Mouse (Mus musculus) heart, adult 2 months (tissue): ENCODE data around the gene Olfr1000. TPM values are rescaled to one million over a fixed set of nuclear protein-coding genes. Genes with fewer than 3 reads are reported as not detected.
"Not testable (repeated sequence)": the region's sequence is repeated elsewhere in the genome, so short reads cannot be mapped to it uniquely, and the experiment has no call there.

Experiments used
- DNase-seq, 2 experiments: peaks; one replicate each; pipeline ENCODE4 v3.0.0; 2021
- H3K27ac ChIP-seq: fragments of 200-600 bp; 2 replicates; pipeline ENCODE4 v1.8.1; 2022
- H3K27me3 ChIP-seq: fragments of 200-500 bp; 2 replicates; pipeline ENCODE4 v1.6.1; 2012; ENCODE audit warnings: mild to moderate bottlenecking, low read length, inconsistent platforms, mixed read lengths; ENCODE audit not compliant: control insufficient read depth, insufficient read depth
- H3K36me3 ChIP-seq: fragments of 200-500 bp; 2 replicates; pipeline ENCODE4 v1.6.1; 2012; ENCODE audit warnings: low read length, inconsistent platforms; ENCODE audit not compliant: control insufficient read depth, insufficient read depth
- H3K4me1 ChIP-seq: fragments of 200-500 bp; 2 replicates; pipeline ENCODE4 v1.6.1; 2011; ENCODE audit warnings: low read length; ENCODE audit not compliant: control insufficient read depth, insufficient read depth
- H3K4me3 ChIP-seq: fragments of 200-600 bp; 2 replicates; pipeline ENCODE4 v1.8.1; 2022
- H3K79me2 ChIP-seq: fragments of 200-500 bp; replicated peaks from 2 replicates; pipeline ENCODE4 v1.6.1; 2012; ENCODE audit warnings: mild to moderate bottlenecking, inconsistent platforms, low read length, moderate library complexity, mixed read lengths; ENCODE audit not compliant: control insufficient read depth, insufficient read depth
- H3K9ac ChIP-seq: fragments of 200-500 bp; 2 replicates; pipeline ENCODE4 v1.6.1; 2012; ENCODE audit warnings: low read depth, mild to moderate bottlenecking, control low read depth, inconsistent platforms, low read length, mixed read lengths
- CTCF ChIP-seq: fragments of 200-600 bp; IDR thresholded peaks from 2 replicates; pipeline ENCODE4 v1.8.1; 2022; ENCODE audit warnings: antibody characterized with exemption, mild to moderate bottlenecking, moderate library complexity
- EP300 ChIP-seq: fragments of 200-500 bp; IDR thresholded peaks from 2 replicates; pipeline ENCODE4 v1.6.1; 2011; ENCODE audit warnings: low read depth, low read length, control low read depth; ENCODE audit not compliant: insufficient read depth
- POLR2A ChIP-seq: fragments of 200-500 bp; IDR thresholded peaks from 2 replicates; pipeline ENCODE4 v1.6.1; 2011; ENCODE audit warnings: mild to moderate bottlenecking, low read depth, low read length, control low read depth; ENCODE audit not compliant: insufficient read depth
- WGBS: fragments of 180-500 bp; shearing (Covaris S2); methylation state at CpG from one replicate; pipeline ENCODE4 v1.1.7; 2018; 5-methylcytosine and 5-hydroxymethylcytosine counted together
- intact Hi-C: fragments of 180-260 bp; cut with DNase I; formaldehyde crosslinking; loops from one replicate; pipeline ENCODE4 v1.15.1; 2025
- long read RNA-seq: library from polyadenylated mRNA; stranded (forward); transcript quantifications from one replicate; pipeline ENCODE4 v2.0.0, GENCODE M21; 2021
- polyA plus RNA-seq: library from polyadenylated mRNA; depleted of rRNA; stranded (reverse); fragments of >200 nt; gene quantifications from 2 replicates; pipeline ENCODE4 v1.2.3, GENCODE M21; 2012; rRNA removed
- total RNA-seq, 2 experiments: library from RNA; stranded (reverse); gene quantifications; 2 replicates each; pipeline ENCODE4 v1.2.3; 2021

The Olfr1000 gene
- total RNA-seq: not detected
- not detected in 2 replicates for polyA plus RNA-seq
- long read RNA-seq: 0 reads

DNA sequence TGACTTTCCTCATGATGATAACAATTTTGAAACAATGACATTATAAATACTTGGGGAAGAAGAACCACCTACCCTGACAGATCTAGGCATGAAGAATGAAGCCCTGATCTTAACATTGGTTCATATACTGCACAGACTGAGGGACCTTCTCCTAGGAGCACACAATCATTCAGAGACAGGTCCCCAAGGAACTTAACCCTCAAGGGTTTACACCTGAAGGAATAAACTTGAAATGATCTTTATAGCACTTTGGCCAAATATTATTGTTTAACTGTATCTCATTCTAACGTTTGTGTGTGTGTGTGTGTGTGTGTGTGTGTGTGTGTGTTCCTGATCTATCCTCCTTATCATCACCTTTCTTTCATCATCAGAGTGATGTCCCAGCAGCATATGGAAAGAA, at the start of gene Olfr1000:
Gene Olfr1000, minus strand, starts transcription at position 101 of the 400 bp plus-strand sequence.
- no peak within 1 kb of the TSS for H3K27ac ChIP-seq
- no peak for DNase-seq
- H3K36me3 ChIP-seq: no peaks in the 10 kb centered on the region
- intact Hi-C loops: no loop called here
- H3K27me3 ChIP-seq: no peaks in the 10 kb centered on the region
- no peak for TF ChIP-seq EP300
- TF ChIP-seq POLR2A: no peak
- TF ChIP-seq CTCF: no peak
- no peaks in the 10 kb centered on the region for H3K79me2 ChIP-seq
- WGBS: 45% methylated on average over 1 of the region's 1 CpGs
- H3K9ac ChIP-seq: no peak within 1 kb of the TSS
- H3K4me3 ChIP-seq: no peak within 1 kb of the TSS
- H3K4me1 ChIP-seq: no peaks in the 10 kb centered on the region

DNA sequence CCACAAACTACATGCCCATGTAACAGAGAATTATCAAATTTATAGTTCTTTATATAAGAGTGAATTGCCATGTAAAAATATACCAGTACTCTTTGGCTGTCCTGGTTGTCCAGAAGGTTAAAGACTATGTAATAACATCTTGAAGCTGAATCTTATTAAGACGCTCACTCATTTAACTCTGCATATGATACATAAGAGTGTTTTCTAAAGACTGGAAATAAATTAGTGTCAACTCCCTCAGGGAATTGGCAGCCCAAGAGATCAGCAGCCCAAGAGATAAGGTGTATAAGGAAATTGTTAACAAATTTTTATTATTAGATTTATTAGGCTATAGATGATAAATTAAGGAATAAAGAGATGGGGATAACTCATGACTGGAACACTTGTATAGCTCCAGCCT, 38.9 kb upstream of the Olfr1000 start, which contains the start of gene Olfr1002:
Gene Olfr1002, minus strand, starts transcription at position 101 of the 400 bp plus-strand sequence.
- intact Hi-C loops: no loop called here
- Histone ChIP-seq H3K4me1 (no peaks in the 10 kb centered on the region), H3K79me2 (no peaks in the 10 kb centered on the region), H3K27ac (no peak within 1 kb of the TSS), H3K27me3 (no peaks in the 10 kb centered on the region), H3K36me3 (no peaks in the 10 kb centered on the region), H3K4me3 (no peak within 1 kb of the TSS), H3K9ac (no peak within 1 kb of the TSS)
- DNase-seq: no peak
- 89% methylated on average over 1 of the region's 1 CpGs for WGBS
- TF ChIP-seq POLR2A (no peak), EP300 (no peak), CTCF (no peak)

DNA sequence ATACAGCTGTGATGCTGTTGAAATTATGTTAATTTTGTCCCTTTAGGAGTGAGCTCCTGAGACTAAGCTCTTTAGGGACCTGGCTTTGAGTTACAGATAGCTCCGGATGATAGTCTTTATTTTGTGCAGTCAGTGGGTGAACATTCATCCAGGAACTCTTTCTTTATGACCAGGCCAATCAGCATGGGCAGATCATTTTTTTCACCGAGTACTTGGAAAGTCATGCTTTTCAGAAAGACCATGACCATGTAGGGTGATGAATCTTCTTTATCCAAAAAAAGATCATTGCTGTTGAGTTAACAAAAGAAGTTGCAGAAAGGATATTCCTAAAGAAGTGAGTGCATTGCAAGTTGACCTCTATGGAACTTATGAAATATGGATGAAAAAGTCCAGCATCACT, 23.1 kb downstream of the Olfr1000 start, which contains the start of gene Olfr998:
Gene Olfr998, plus strand, starts transcription at position 301 of the 400 bp plus-strand sequence.
- intact Hi-C loops, H3K79me2 ChIP-seq: not testable (repeated sequence)
- WGBS: 78% methylated on average over 2 of the region's 2 CpGs

DNA sequence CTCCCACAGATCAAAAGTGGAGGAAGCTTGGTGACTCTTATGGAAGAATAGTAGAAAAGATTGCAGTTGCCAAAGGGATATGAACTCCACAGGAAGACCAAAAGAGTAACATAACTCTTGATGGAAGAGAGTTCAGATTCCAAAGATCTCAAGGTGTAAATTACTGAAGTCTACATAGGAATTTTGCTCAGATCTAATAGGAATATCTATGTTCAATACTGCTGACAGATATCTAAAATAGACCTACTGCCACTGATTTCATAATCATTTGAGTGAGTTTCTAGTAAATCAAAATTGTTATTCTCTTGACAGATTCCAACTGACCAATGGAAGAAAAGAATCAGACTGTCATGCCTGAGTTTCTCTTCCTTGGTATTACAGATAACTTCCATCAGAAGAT, 32.8 kb downstream of the Olfr1000 start, which contains the start of gene Olfr996:
Gene Olfr996, plus strand, starts transcription at position 301 of the 400 bp plus-strand sequence.
- Histone ChIP-seq H3K9ac (no peak within 1 kb of the TSS), H3K79me2 (no peaks in the 10 kb centered on the region), H3K4me3 (no peak within 1 kb of the TSS), H3K27me3 (no peaks in the 10 kb centered on the region), H3K36me3 (no peaks in the 10 kb centered on the region), H3K4me1 (no peaks in the 10 kb centered on the region), H3K27ac (no peak within 1 kb of the TSS)
- no peak for DNase-seq
- TF ChIP-seq POLR2A (no peak), CTCF (no peak), EP300 (no peak)
- intact Hi-C loops: no loop called here

More for the DNA sequence above, 23.1 kb downstream of the Olfr1000 start, which contains the start of gene Olfr998:
- not testable (repeated sequence) for H3K36me3 ChIP-seq, DNase-seq, H3K9ac ChIP-seq, H3K27me3 ChIP-seq, H3K4me3 ChIP-seq, H3K4me1 ChIP-seq, H3K27ac ChIP-seq

DNA sequence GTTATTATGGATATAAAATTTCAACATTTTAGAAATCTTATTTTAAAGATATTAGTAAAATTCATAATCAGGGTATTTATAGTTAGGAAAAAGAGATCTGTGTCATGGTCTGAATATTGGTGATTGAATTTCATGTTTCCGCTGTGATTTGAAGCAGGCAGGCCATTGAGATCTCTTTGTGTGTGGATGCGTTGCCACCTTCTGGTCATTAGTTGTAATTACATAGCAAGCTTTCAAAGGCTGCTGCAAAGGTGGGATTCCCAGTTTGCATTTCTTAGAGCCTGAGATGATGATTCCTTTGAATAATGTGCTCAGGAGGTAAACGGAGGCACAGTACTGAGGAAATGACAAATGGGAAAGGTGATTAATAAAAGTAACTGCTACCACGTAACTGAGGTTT, 50.5 kb downstream of the Olfr1000 start:
- no peaks in the 10 kb centered on the region; the same call in 1 of the 2 replicates for H3K4me1 ChIP-seq
- H3K79me2 ChIP-seq: no peaks in the 10 kb centered on the region
- 23% methylated on average over 4 of the region's 4 CpGs for WGBS
- peak in 1 of 2 experiments; percentile 13 for DNase-seq
- H3K4me3 ChIP-seq: no peak overlapping the region
- no peaks in the 10 kb centered on the region for H3K36me3 ChIP-seq
- H3K27me3 ChIP-seq: no peaks in the 10 kb centered on the region
- no peak overlapping the region for H3K9ac ChIP-seq
- intact Hi-C loops: loop anchor here (1.0 to 10.0 kb wide), 4 partner anchors 276 to 539 kb away; no protein-coding TSS in a partner anchor
- TF ChIP-seq CTCF (peak; percentile 97), POLR2A (no peak), EP300 (no peak)
- no peak overlapping the region for H3K27ac ChIP-seq

DNA sequence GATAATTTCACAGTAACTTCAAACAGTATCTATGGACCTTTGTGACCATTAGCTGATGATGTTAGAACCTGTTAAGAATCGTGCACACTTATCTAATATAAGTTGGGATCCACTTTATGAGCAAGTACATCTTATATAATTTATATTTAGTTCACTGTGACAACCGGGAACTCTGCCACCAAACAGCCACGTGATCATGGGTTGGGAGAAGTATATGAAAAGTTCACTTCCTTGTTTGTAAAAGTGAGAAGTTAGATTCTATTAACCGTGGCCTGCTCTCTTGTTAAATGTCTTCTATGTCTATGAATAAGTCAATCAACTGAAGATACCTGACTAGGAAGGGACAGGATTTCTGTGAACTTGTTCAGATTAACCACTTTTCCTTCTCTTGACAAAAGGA, 51.5 kb downstream of the Olfr1000 start:
- TF ChIP-seq CTCF: no peak
- no peak for TF ChIP-seq EP300
- TF ChIP-seq POLR2A: no peak
- Histone ChIP-seq H3K9ac (no peak overlapping the region), H3K36me3 (no peaks in the 10 kb centered on the region), H3K27me3 (no peaks in the 10 kb centered on the region), H3K4me1 (no peaks in the 10 kb centered on the region; the same call in 1 of the 2 replicates), H3K4me3 (no peak overlapping the region), H3K79me2 (no peaks in the 10 kb centered on the region), H3K27ac (no peak overlapping the region)
- no peak for DNase-seq
- 35% methylated on average over 4 of the region's 4 CpGs for WGBS
- intact Hi-C loops: loop anchor here (5.0 to 10.0 kb wide), 2 partner anchors 275 to 538 kb away; no protein-coding TSS in a partner anchor

Other genes with a start within 250 kb of the Olfr1000 start
- not detected for gene Olfr988, start 248.7 kb downstream of the Olfr1000 start, total RNA-seq
- not detected in 2 replicates for gene Olfr988, start 248.7 kb downstream of the Olfr1000 start, polyA plus RNA-seq
- not detected for gene Olfr992, start 202.4 kb downstream of the Olfr1000 start, total RNA-seq
- not detected in 2 replicates for gene Olfr992, start 202.4 kb downstream of the Olfr1000 start, polyA plus RNA-seq
- gene Olfr993, start 197.0 kb downstream of the Olfr1000 start, total RNA-seq: not detected
- not detected in 2 replicates for gene Olfr993, start 197.0 kb downstream of the Olfr1000 start, polyA plus RNA-seq
- not detected for gene Olfr994, start 175.5 kb downstream of the Olfr1000 start, total RNA-seq
- gene Olfr994, start 175.5 kb downstream of the Olfr1000 start, polyA plus RNA-seq: not detected in 2 replicates
- not detected for gene Olfr995, start 168.3 kb downstream of the Olfr1000 start, total RNA-seq
- gene Olfr995, start 168.3 kb downstream of the Olfr1000 start, polyA plus RNA-seq: not detected in 2 replicates
- not detected for gene 4833423E24Rik, start 92.9 kb downstream of the Olfr1000 start, total RNA-seq
- 0.12 TPM in 1 of 2 replicates, not detected in the other for gene 4833423E24Rik, start 92.9 kb downstream of the Olfr1000 start, polyA plus RNA-seq
- not detected for gene Olfr996, start 32.7 kb downstream of the Olfr1000 start, total RNA-seq
- not detected in 2 replicates for gene Olfr996, start 32.7 kb downstream of the Olfr1000 start, polyA plus RNA-seq
- gene Olfr998, start 23.0 kb downstream of the Olfr1000 start, total RNA-seq: not detected
- not detected in 2 replicates for gene Olfr998, start 23.0 kb downstream of the Olfr1000 start, polyA plus RNA-seq
- gene Olfr1002, start 38.8 kb upstream of the Olfr1000 start, total RNA-seq: not detected
- gene Olfr1002, start 38.8 kb upstream of the Olfr1000 start, polyA plus RNA-seq: not detected in 2 replicates
- not detected for gene Olfr154, start 52.6 kb upstream of the Olfr1000 start, total RNA-seq
- gene Olfr154, start 52.6 kb upstream of the Olfr1000 start, polyA plus RNA-seq: not detected in 2 replicates
- not detected for gene Olfr1006, start 66.9 kb upstream of the Olfr1000 start, total RNA-seq
- not detected in 2 replicates for gene Olfr1006, start 66.9 kb upstream of the Olfr1000 start, polyA plus RNA-seq
- gene Olfr1008, start 77.5 kb upstream of the Olfr1000 start, total RNA-seq: not detected
- not detected in 2 replicates for gene Olfr1008, start 77.5 kb upstream of the Olfr1000 start, polyA plus RNA-seq
- not detected for gene Olfr1009, start 103.5 kb upstream of the Olfr1000 start, total RNA-seq
- not detected in 2 replicates for gene Olfr1009, start 103.5 kb upstream of the Olfr1000 start, polyA plus RNA-seq
- gene Olfr1012, start 150.9 kb upstream of the Olfr1000 start, total RNA-seq: not detected
- gene Olfr1012, start 150.9 kb upstream of the Olfr1000 start, polyA plus RNA-seq: not detected in 2 replicates
- gene Olfr1013, start 155.2 kb upstream of the Olfr1000 start, total RNA-seq: not detected
- gene Olfr1013, start 155.2 kb upstream of the Olfr1000 start, polyA plus RNA-seq: not detected in 2 replicates
- not detected for gene Olfr1014, start 160.8 kb upstream of the Olfr1000 start, total RNA-seq
- gene Olfr1014, start 160.8 kb upstream of the Olfr1000 start, polyA plus RNA-seq: not detected in 2 replicates
- gene Olfr1015, start 170.1 kb upstream of the Olfr1000 start, total RNA-seq: not detected
- not detected in 2 replicates for gene Olfr1015, start 170.1 kb upstream of the Olfr1000 start, polyA plus RNA-seq
- not detected for gene Olfr1016, start 190.6 kb upstream of the Olfr1000 start, total RNA-seq
- gene Olfr1016, start 190.6 kb upstream of the Olfr1000 start, polyA plus RNA-seq: not detected in 2 replicates
- not detected for gene Olfr1018, start 206.6 kb upstream of the Olfr1000 start, total RNA-seq
- not detected in 2 replicates for gene Olfr1018, start 206.6 kb upstream of the Olfr1000 start, polyA plus RNA-seq
- gene Olfr1019, start 233.6 kb upstream of the Olfr1000 start, total RNA-seq: not detected
- not detected in 2 replicates for gene Olfr1019, start 233.6 kb upstream of the Olfr1000 start, polyA plus RNA-seq
- gene Olfr1020, start 235.1 kb upstream of the Olfr1000 start, total RNA-seq: not detected
- not detected in 2 replicates for gene Olfr1020, start 235.1 kb upstream of the Olfr1000 start, polyA plus RNA-seq